Mouse (Mus musculus) spleen, postnatal 4 days (tissue): ENCODE measurements around the gene Parp9.
"Not testable (repeated sequence)": the region's sequence is repeated elsewhere in the genome, so short reads cannot be mapped to it uniquely, and the experiment has no call there.

Experiments used
- DNase-seq, 2 experiments: peaks; one replicate each; pipeline ENCODE4 v3.0.0; 2022; ENCODE audit warnings: low spot score in 2 of 2

Gene Parp9

DNA sequence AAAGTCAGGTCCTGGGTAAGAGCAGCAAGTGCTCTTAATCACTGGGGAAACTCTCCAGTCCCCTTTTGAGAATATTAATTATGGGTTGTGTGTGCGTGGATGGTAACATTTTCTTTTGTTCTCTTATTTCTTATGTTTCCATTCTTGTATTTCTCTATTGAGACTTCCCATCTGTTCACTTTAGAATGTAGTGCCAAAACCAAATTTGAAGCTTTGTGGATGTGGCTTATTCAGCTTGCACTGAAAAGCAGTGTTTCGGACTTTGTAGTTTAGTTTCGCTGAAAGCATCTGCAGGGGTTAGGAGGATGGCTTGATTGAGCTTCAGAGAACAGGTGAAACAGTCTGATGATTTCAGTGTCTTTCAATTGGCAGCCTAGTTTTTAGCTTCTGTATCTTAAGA is 55.0 kb downstream of the Parp9 start:
- DNase-seq = no peak

DNA sequence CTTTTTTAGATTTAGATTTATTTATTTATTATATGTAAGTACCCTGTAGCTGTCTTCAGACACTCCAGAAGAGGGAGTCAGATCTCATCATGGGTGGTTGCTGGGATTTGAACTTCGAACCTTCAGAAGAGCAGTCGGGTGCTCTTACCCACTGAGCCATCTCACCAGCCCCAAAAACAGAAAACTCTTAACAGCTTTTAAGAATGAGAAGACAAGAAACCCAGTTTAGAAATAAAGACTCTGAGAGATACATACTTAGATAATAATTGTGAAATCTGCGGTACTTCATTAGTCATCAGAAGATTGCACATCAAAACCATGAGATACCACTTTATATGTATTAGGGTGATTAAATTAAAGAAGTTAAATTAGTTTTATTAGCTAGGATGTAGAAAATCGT is 60.6 kb downstream of the Parp9 start:
- not testable (repeated sequence) for DNase-seq

DNA sequence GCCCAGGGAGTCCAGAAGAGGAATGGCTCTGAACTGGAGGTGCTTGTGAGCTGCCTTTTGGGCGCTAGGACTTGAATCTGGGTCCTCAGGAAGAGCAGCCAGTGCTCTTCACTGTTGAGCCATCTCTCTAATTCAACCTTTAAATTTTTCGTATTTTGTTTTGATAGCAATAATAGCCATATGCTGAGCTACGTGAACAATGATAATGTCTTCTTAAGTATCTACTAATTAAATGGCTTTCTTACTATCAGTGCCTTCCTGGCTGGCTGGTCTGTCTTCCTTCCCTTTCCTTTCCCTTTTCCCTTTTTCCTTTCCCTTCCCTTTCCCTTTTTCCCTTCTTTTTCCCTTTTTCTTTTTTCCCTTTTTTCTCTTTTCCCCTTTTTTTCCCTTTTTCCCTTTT is 70.1 kb downstream of the Parp9 start:
- no peak for DNase-seq

DNA sequence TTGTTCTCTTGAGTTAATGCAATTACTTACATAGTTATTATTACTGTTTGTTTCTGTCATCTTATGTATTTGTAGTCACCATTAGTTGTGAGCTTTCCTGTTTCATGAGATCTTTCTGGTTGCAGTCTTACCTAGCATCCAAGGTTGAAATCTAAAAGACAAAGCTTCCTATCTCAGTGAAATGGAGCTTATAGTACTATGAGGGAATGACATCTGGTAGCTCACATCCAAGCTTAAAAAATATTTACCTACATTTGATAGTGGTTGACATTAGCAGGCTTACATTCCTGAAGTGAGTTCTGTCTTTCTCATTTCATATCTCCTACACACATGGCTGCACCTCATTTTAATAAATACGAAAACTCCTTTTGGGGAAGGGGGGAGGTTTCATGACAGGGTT is 78.1 kb downstream of the Parp9 start:
- DNase-seq = no peak
